Mouse (Mus musculus) gastrocnemius, postnatal 36 days (tissue): ENCODE measurements around the gene Tex28. TPM values are rescaled to one million over a fixed set of nuclear protein-coding genes. Genes with fewer than 3 reads are reported as not detected.
A peak's percentile ranks its signal among the peaks of the same experiment; 100 is the strongest.
"Not testable (repeated sequence)": the region's sequence is repeated elsewhere in the genome, so short reads cannot be mapped to it uniquely, and the experiment has no call there.

Experiments
- DNase-seq, 2 experiments: peaks; one replicate each; pipeline ENCODE4 v3.0.0; 2022
- intact Hi-C: fragments of 180-260 bp; cut with DNase I; formaldehyde crosslinking; loops from one replicate; pipeline ENCODE4 v1.15.1; 2025
- long read RNA-seq, 2 experiments: library from polyadenylated mRNA; stranded (forward); transcript quantifications; one replicate each; pipeline ENCODE4 v2.0.0; 2021
- total RNA-seq, 2 experiments: library from RNA; stranded (reverse); gene quantifications; 2 replicates each; pipeline ENCODE4 v1.2.3; 2021

Tex28 gene
- total RNA-seq = not detected
- long read RNA-seq, experiment 1 = 0 reads
- long read RNA-seq, experiment 2 = 0 reads

GRCm38 (mm10) chrX:74167738-74168137, at the start of gene Tex28:
Gene Tex28, minus strand, starts transcription at chrX:74167838.
- intact Hi-C loops = no loop called here
- no peak for DNase-seq

GRCm38 (mm10) chrX:74203556-74203955, 35.9 kb upstream of the Tex28 start:
- intact Hi-C loops = no loop called here
- no peak for DNase-seq

GRCm38 (mm10) chrX:74176959-74177358, 9.3 kb upstream of the Tex28 start, which contains the start of gene Tktl1:
Gene Tktl1, plus strand, starts transcription at chrX:74177259.
- intact Hi-C loops = no loop called here
- no peak for DNase-seq

GRCm38 (mm10) chrX:74135263-74135662, 32.4 kb downstream of the Tex28 start, which contains the start of gene Mecp2:
Gene Mecp2, minus strand, starts transcription at chrX:74135363.
- intact Hi-C loops, DNase-seq: not testable (repeated sequence)

- DNase-seq = no peak
- intact Hi-C loops = no loop called here
Observed at GRCm38 (mm10) chrX:74127164-74127563, 40.5 kb downstream of the Tex28 start, which contains the start of gene Opn1mw. Gene Opn1mw, plus strand, starts transcription at chrX:74127464.

GRCm38 (mm10) chrX:74124975-74125374, 42.7 kb downstream of the Tex28 start:
- DNase-seq = no peak
- intact Hi-C loops = no loop called here

- peak; percentile 20 to 23 for DNase-seq
- intact Hi-C loops = loop anchor here (5.0 kb wide), 2 partner anchors 127 to 297 kb away; no protein-coding TSS in a partner anchor
Observed at GRCm38 (mm10) chrX:74115511-74115910, 52.1 kb downstream of the Tex28 start.

GRCm38 (mm10) chrX:74114036-74114435, 53.6 kb downstream of the Tex28 start:
- intact Hi-C loops = no loop called here
- DNase-seq = no peak

- intact Hi-C loops = no loop called here
- no peak for DNase-seq
Observed at GRCm38 (mm10) chrX:74108747-74109146, 58.9 kb downstream of the Tex28 start.

- intact Hi-C loops = no loop called here
Observed at GRCm38 (mm10) chrX:74105916-74106315, 61.7 kb downstream of the Tex28 start.

GRCm38 (mm10) chrX:74103457-74104188, 64.0 kb downstream of the Tex28 start:
- DNase-seq = no peak
- intact Hi-C loops = loop anchor here (5.0 kb wide), 1 partner anchor 71 kb away; no protein-coding TSS in a partner anchor

More at GRCm38 (mm10) chrX:74105916-74106315, 61.7 kb downstream of the Tex28 start:
- no peak for DNase-seq

Other genes with a start within 250 kb of the Tex28 start
- 1 to 10 TPM in 1 of 2 experiments, under 1 TPM in 1; 0.67 to 1.0 TPM for gene Arhgap4, start 246.0 kb downstream of the Tex28 start, total RNA-seq
- 10 to 100 TPM; 52.9 to 57.1 TPM for gene Naa10, start 245.9 kb downstream of the Tex28 start, total RNA-seq
- 1 to 10 TPM; 1.8 to 2.5 TPM for gene Renbp, start 237.0 kb downstream of the Tex28 start, total RNA-seq
- 10 to 100 TPM; 30.2 to 32.1 TPM for gene Hcfc1, start 201.5 kb downstream of the Tex28 start, total RNA-seq
- gene Irak1, start 143.9 kb downstream of the Tex28 start, total RNA-seq = 10 to 100 TPM; 40.0 to 41.4 TPM
- gene Opn1mw, start 40.4 kb downstream of the Tex28 start, total RNA-seq = not detected
- gene Mecp2, start 32.5 kb downstream of the Tex28 start, total RNA-seq = 10 to 100 TPM; 21.6 to 27.7 TPM
- not detected for gene Tktl1, start 9.4 kb upstream of the Tex28 start, total RNA-seq
- gene Flna, start 82.0 kb upstream of the Tex28 start, total RNA-seq = 10 to 100 TPM; 32.9 to 39.5 TPM
- gene Emd, start 86.8 kb upstream of the Tex28 start, total RNA-seq = 10 to 100 TPM; 18.1 to 20.5 TPM
- 100 to 1,000 TPM; 133 to 141 TPM for gene Rpl10, start 103.0 kb upstream of the Tex28 start, total RNA-seq
- 10 to 100 TPM; 39.0 to 43.7 TPM for gene Taz, start 114.1 kb upstream of the Tex28 start, total RNA-seq
- 100 to 1,000 TPM; 102 to 107 TPM for gene Dnase1l1, start 114.5 kb upstream of the Tex28 start, total RNA-seq
- gene Atp6ap1, start 129.3 kb upstream of the Tex28 start, total RNA-seq = 10 to 100 TPM; 83.9 to 88.0 TPM
- gene Gdi1, start 137.2 kb upstream of the Tex28 start, total RNA-seq = 10 to 100 TPM; 28.6 to 33.1 TPM
- gene Fam50a, start 145.2 kb upstream of the Tex28 start, total RNA-seq = 10 to 100 TPM; 21.7 to 22.1 TPM
- under 1 TPM; 0.46 to 0.64 TPM for gene Plxna3, start 161.2 kb upstream of the Tex28 start, total RNA-seq
- 10 to 100 TPM; 33.8 to 36.3 TPM for gene Lage3, start 185.8 kb upstream of the Tex28 start, total RNA-seq
- 10 to 100 TPM; 49.5 to 51.4 TPM for gene Ubl4a, start 205.4 kb upstream of the Tex28 start, total RNA-seq
- 1 to 10 TPM; 2.1 to 2.3 TPM for gene Slc10a3, start 205.5 kb upstream of the Tex28 start, total RNA-seq
- 10 to 100 TPM; 12.5 to 12.6 TPM for gene Fam3a, start 225.4 kb upstream of the Tex28 start, total RNA-seq
- gene Ikbkg, start 225.5 kb upstream of the Tex28 start, total RNA-seq = 10 to 100 TPM; 20.6 to 24.2 TPM